Mouse (Mus musculus) T-helper 1 cell (primary cell): ENCODE data around the gene Zfp511.

Experiments used
- in situ Hi-C: fragments of 300-600 bp; cut with MboI, MseI; formaldehyde crosslinking; loops from one replicate; pipeline ENCODE4 v1.15.1; 2025; ENCODE audit warnings: high pct_unique_total_duplicates

Gene Zfp511

GRCm38 (mm10) chr7:140048361-140049114, 12.3 kb downstream of the Zfp511 start, which contains the start of gene Msx3:
Gene Msx3, minus strand, starts transcription at chr7:140049089.
- in situ Hi-C loops, result no loop called here

- in situ Hi-C loops, result no loop called here
Observed at GRCm38 (mm10) chr7:140049115-140049689, 13.0 kb downstream of the Zfp511 start.

- in situ Hi-C loops, result loop anchor here (10.0 kb wide), 1 partner anchor 349 kb away; no protein-coding TSS in a partner anchor
Observed at GRCm38 (mm10) chr7:140054124-140054523, 17.9 kb downstream of the Zfp511 start.

GRCm38 (mm10) chr7:140057413-140058407, 21.5 kb downstream of the Zfp511 start:
- in situ Hi-C loops, result loop anchor here (10.0 kb wide), 1 partner anchor 353 kb away; no protein-coding TSS in a partner anchor

- in situ Hi-C loops, result loop anchor here (10.0 kb wide), 1 partner anchor 354 kb away; no protein-coding TSS in a partner anchor
Observed at GRCm38 (mm10) chr7:140058528-140058927, 22.3 kb downstream of the Zfp511 start.

GRCm38 (mm10) chr7:140059601-140060000, 23.4 kb downstream of the Zfp511 start:
- in situ Hi-C loops, result loop anchor here (10.0 kb wide), 1 partner anchor 355 kb away; no protein-coding TSS in a partner anchor

- in situ Hi-C loops, result loop anchor here (10.0 kb wide), 2 partner anchors 86 to 156 kb away; partner anchors contain the start of gene 6430531B16Rik
Observed at GRCm38 (mm10) chr7:140060936-140061831, 25.0 kb downstream of the Zfp511 start.

- in situ Hi-C loops, result loop anchor here (10.0 kb wide), 2 partner anchors 87 to 157 kb away; partner anchors contain the start of gene 6430531B16Rik
Observed at GRCm38 (mm10) chr7:140061832-140062130, 25.6 kb downstream of the Zfp511 start.

- in situ Hi-C loops, result loop anchor here (10.0 kb wide), 2 partner anchors 88 to 158 kb away; partner anchors contain the start of gene 6430531B16Rik
Observed at GRCm38 (mm10) chr7:140062307-140062706, 26.1 kb downstream of the Zfp511 start.

- in situ Hi-C loops, result loop anchor here (10.0 kb wide), 2 partner anchors 88 to 158 kb away; partner anchors contain the start of gene 6430531B16Rik
Observed at GRCm38 (mm10) chr7:140063092-140063491, 26.9 kb downstream of the Zfp511 start.

GRCm38 (mm10) chr7:140067397-140067796, 31.2 kb downstream of the Zfp511 start:
- in situ Hi-C loops, result loop anchor here (10.0 kb wide), 2 partner anchors 93 to 163 kb away; partner anchors contain the start of gene 6430531B16Rik

- in situ Hi-C loops, result loop anchor here (10.0 kb wide), 1 partner anchor 725 kb away; no protein-coding TSS in a partner anchor
Observed at GRCm38 (mm10) chr7:140070042-140070711, 34.0 kb downstream of the Zfp511 start.

- in situ Hi-C loops, result loop anchor here (10.0 kb wide), 1 partner anchor 717 kb away; no protein-coding TSS in a partner anchor
Observed at GRCm38 (mm10) chr7:140077698-140078097, 41.5 kb downstream of the Zfp511 start.

GRCm38 (mm10) chr7:140078711-140079110, 42.5 kb downstream of the Zfp511 start:
- in situ Hi-C loops, result loop anchor here (10.0 kb wide), 1 partner anchor 716 kb away; no protein-coding TSS in a partner anchor

- in situ Hi-C loops, result loop anchor here (10.0 kb wide), 1 partner anchor 54 kb away; the partner anchor contains the start of gene Mtg1
Observed at GRCm38 (mm10) chr7:140080503-140081156, 44.4 kb downstream of the Zfp511 start.

- in situ Hi-C loops, result loop anchor here (10.0 kb wide), 1 partner anchor 53 kb away; the partner anchor contains the start of gene Mtg1
Observed at GRCm38 (mm10) chr7:140081408-140082241, 45.4 kb downstream of the Zfp511 start.

- in situ Hi-C loops, result loop anchor here (10.0 kb wide), 1 partner anchor 53 kb away; the partner anchor contains the start of gene Mtg1
Observed at GRCm38 (mm10) chr7:140082242-140082678, 46.1 kb downstream of the Zfp511 start, which contains the start of gene Caly. Gene Caly, minus strand, starts transcription at chr7:140082548.
